Mouse (Mus musculus) heart, embryonic 16.5 days (tissue): ENCODE data around the gene Dnah12. TPM values are rescaled to one million over a fixed set of nuclear protein-coding genes. Genes with fewer than 3 reads are reported as not detected.
"Not testable (repeated sequence)": the region's sequence is repeated elsewhere in the genome, so short reads cannot be mapped to it uniquely, and the experiment has no call there.

ENCODE experiments used
- ATAC-seq: fragments of 200-750 bp; cut with Nextera tagmentation; replicated peaks from 2 replicates; pipeline ENCODE4 v1.8.0; 2017; ENCODE audit warnings: moderate number of reproducible peaks; ENCODE audit not compliant: insufficient read depth, low FRiP score; ENCODE audit errors: extremely low read depth
- H3K27ac ChIP-seq: fragments of 300-500 bp; sonication (generic); 2 replicates; pipeline ENCODE4 v1.5.1; 2014; ENCODE audit warnings: mild to moderate bottlenecking, low read length, control low read depth, moderate library complexity
- H3K27me3 ChIP-seq: fragments of 300-500 bp; sonication (generic); 2 replicates; pipeline ENCODE4 v1.6.1; 2014; ENCODE audit warnings: low read length, mixed read lengths; ENCODE audit not compliant: control insufficient read depth, insufficient read depth
- H3K36me3 ChIP-seq: fragments of 300-500 bp; sonication (generic); 2 replicates; pipeline ENCODE4 v1.6.1; 2014; ENCODE audit not compliant: control insufficient read depth, insufficient read depth
- H3K4me1 ChIP-seq: fragments of 300-500 bp; sonication (generic); 2 replicates; pipeline ENCODE4 v1.6.1; 2014; ENCODE audit warnings: low read length, mixed read lengths; ENCODE audit not compliant: control insufficient read depth, insufficient read depth
- H3K4me2 ChIP-seq: fragments of 300-500 bp; sonication (generic); 2 replicates; pipeline ENCODE4 v1.6.1; 2014; ENCODE audit warnings: low read depth, mild to moderate bottlenecking, control low read depth, low read length
- H3K4me3 ChIP-seq: fragments of 300-500 bp; sonication (generic); 2 replicates; pipeline ENCODE4 v1.5.1; 2014; ENCODE audit warnings: mild to moderate bottlenecking, control low read depth, low read length
- H3K9ac ChIP-seq: fragments of 300-500 bp; sonication (generic); 2 replicates; pipeline ENCODE4 v1.6.1; 2014; ENCODE audit warnings: low read length, control low read depth
- H3K9me3 ChIP-seq: fragments of 300-500 bp; sonication (generic); replicated peaks from 2 replicates; pipeline ENCODE4 v1.6.1; 2016; ENCODE audit warnings: low read length; ENCODE audit not compliant: control insufficient read depth
- WGBS: fragments of 180-500 bp; shearing (Covaris S2); extraction: QIAGEN DNeasy Blood & Tissue Kit; methylation state at CpG from one replicate; pipeline ENCODE4 v1.1.7; 2014; 5-methylcytosine and 5-hydroxymethylcytosine counted together
- polyA plus RNA-seq: library from polyadenylated mRNA; unstranded; fragments of >200 nt; fragmentation: Nextera tagmentation; extraction: Ambion mirVana; gene quantifications from 2 replicates; pipeline ENCODE4 v1.2.1, GENCODE M21; 2015

Dnah12 gene
- polyA plus RNA-seq, 1 experiment from 2014 or later: 0.16 TPM

DNA sequence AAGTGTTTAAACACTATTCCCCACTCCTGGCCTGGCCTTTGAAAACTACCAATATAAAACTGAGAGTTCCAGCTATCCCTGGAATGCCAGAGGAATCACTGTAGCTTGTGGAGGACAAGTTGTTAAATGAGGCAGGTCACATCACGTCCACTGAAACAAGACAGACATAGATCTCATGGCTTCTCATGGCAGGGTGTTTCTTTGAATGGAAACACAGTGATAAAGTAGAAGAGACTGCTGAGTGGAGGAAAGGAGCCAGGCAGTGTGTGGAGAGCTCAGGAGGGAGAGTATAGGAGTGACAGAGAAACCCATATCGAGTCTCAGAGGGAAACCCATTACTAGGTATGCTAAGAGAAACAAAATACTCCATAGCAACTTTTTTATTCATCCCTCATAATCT, 2.3 kb upstream of the Dnah12 start:
- peak; percentile 90 for ATAC-seq
- H3K36me3 ChIP-seq: no peaks in the 10 kb centered on the region
- H3K4me3 ChIP-seq: no peak overlapping the region
- peak overlapping the region; percentile 83 for H3K27ac ChIP-seq
- H3K4me2 ChIP-seq: peak overlapping the region; percentile 1
- 20% methylated on average over 2 of the region's 2 CpGs for WGBS
- no peaks in the 10 kb centered on the region for H3K9me3 ChIP-seq
- no peak overlapping the region for H3K9ac ChIP-seq
- H3K27me3 ChIP-seq: no peaks in the 10 kb centered on the region
- H3K4me1 ChIP-seq: peaks cover 3% of the 10 kb centered on the region; the same call in 1 of the 2 replicates

DNA sequence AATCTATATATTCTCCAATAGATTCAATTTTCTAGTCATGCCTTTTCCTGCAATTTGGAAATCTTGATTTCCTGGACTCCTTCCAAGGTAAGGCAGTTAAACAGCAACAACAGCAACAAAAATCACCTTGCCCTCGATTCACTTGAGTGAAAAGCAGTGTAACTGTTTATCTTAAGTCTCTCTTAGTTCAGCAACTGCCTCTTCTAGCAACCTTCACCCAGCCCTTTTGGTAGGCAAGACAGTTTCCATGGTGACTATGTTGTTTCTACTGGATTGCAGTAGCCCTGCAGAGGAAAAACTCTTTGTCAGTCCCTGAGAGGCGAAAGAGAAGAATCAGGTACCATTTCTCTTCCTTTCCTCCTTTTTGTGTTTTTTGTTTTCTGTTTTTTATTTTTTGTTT, 1.7 kb upstream of the Dnah12 start:
- Histone ChIP-seq H3K27me3 (no peaks in the 10 kb centered on the region), H3K27ac (peak overlapping the region; percentile 73), H3K36me3 (no peaks in the 10 kb centered on the region), H3K9ac (no peak overlapping the region), H3K4me2 (no peak overlapping the region), H3K4me1 (peaks cover 3% of the 10 kb centered on the region; the same call in 1 of the 2 replicates), H3K4me3 (no peak overlapping the region), H3K9me3 (no peaks in the 10 kb centered on the region)
- WGBS: 48% methylated on average over 2 of the region's 2 CpGs
- ATAC-seq: no peak

DNA sequence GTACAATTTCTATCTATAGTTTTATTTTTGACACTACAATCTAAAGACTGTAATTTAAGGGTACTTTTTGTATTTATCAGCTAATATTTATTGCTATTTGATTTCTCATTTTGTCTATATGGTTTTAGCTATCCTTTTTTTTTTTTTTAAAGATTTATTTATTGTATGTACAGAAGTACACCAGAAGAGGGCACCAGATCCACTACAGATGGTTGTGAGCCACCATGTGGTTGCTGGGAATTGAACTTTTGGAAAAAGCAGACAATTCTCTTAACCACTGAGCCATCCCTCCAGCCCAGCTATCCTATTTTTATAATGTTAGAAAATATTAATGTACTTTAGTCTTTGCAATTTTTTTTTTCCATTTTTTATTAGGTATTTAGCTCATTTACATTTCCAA, 4.8 kb downstream of the Dnah12 start:
- Histone ChIP-seq H3K4me1 (no peaks in the 10 kb centered on the region), H3K9me3 (no peaks in the 10 kb centered on the region), H3K4me3 (no peak overlapping the region), H3K9ac (no peak overlapping the region), H3K27ac (no peak overlapping the region), H3K4me2 (no peak overlapping the region), H3K36me3 (no peaks in the 10 kb centered on the region), H3K27me3 (no peaks in the 10 kb centered on the region)
- no peak for ATAC-seq

DNA sequence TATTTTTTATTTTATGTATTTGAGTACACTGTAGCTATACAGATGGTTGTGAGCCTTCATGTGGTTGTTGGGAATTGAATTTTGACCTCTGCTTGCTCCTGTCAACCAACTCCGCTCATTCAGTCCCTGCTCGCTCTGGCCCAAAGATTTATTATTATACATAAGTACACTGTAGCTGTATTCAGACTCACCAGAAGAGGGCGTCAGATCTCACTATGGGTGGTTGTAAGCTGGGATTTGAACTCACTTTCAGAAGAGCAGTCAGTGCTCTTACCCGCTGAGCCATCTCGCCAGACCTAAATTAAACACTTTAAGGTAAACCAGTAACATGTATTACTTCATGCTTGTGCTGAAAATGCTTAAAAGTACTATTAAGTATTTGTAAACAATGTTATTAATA, 12.2 kb downstream of the Dnah12 start:
- H3K4me1 ChIP-seq, H3K27me3 ChIP-seq, H3K36me3 ChIP-seq, H3K4me3 ChIP-seq, H3K9ac ChIP-seq, H3K9me3 ChIP-seq, ATAC-seq, H3K27ac ChIP-seq, H3K4me2 ChIP-seq: not testable (repeated sequence)
- 83% methylated on average over 5 of the region's 5 CpGs for WGBS

GRCm38 (mm10) chr14:26719696-26720095, 26.6 kb downstream of the Dnah12 start:
- not testable (repeated sequence) for H3K4me1 ChIP-seq, H3K9ac ChIP-seq, H3K36me3 ChIP-seq, H3K27me3 ChIP-seq, H3K9me3 ChIP-seq, H3K27ac ChIP-seq, H3K4me3 ChIP-seq, H3K4me2 ChIP-seq, ATAC-seq
- WGBS: 44% methylated on average over 2 of the region's 2 CpGs

GRCm38 (mm10) chr14:26724898-26725297, 31.8 kb downstream of the Dnah12 start:
- ATAC-seq: no peak

DNA sequence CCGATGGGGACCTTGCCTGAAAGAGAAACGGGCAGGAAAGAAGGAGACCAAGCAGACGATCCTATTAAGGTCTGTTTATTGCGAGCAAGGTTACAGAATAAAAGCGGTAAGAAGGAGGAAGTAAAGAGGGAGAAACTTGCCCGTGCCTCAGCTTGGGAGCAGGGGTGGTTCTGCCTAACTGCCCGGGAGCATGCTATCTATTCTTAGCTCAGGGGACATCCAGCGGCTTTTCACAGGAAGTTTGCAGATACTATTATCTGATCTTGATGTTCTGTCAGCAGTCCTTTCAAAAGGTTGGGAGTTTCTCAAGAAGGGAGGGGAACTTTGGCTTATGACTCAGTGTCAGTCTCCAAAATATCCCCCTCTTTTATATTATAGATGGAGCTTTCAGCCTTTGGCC, 65.5 kb downstream of the Dnah12 start:
- WGBS: 40% methylated on average over 8 of the region's 8 CpGs
- no peak overlapping the region for H3K4me3 ChIP-seq
- H3K36me3 ChIP-seq: no peaks in the 10 kb centered on the region
- H3K9me3 ChIP-seq: peaks cover 5% of the 10 kb centered on the region
- no peak for ATAC-seq
- no peaks in the 10 kb centered on the region for H3K27me3 ChIP-seq
- H3K9ac ChIP-seq: no peak overlapping the region
- H3K4me2 ChIP-seq: no peak overlapping the region
- no peaks in the 10 kb centered on the region for H3K4me1 ChIP-seq
- H3K27ac ChIP-seq: no peak overlapping the region

More at GRCm38 (mm10) chr14:26724898-26725297, 31.8 kb downstream of the Dnah12 start:
- Histone ChIP-seq H3K9me3 (peaks cover 3% of the 10 kb centered on the region), H3K4me1 (no peaks in the 10 kb centered on the region), H3K27ac (no peak overlapping the region), H3K9ac (no peak overlapping the region), H3K4me2 (no peak overlapping the region), H3K4me3 (no peak overlapping the region), H3K36me3 (no peaks in the 10 kb centered on the region), H3K27me3 (no peaks in the 10 kb centered on the region)
- 71% methylated on average over 3 of the region's 3 CpGs for whole genome bisulfite sequencing

- no peak for ATAC-seq
- peaks cover 12% of the 10 kb centered on the region for H3K9me3 ChIP-seq
- no peak overlapping the region for H3K27ac ChIP-seq
- H3K4me2 ChIP-seq: no peak overlapping the region
- no peaks in the 10 kb centered on the region for H3K4me1 ChIP-seq
- WGBS: 58% methylated on average over 6 of the region's 6 CpGs
- H3K9ac ChIP-seq: no peak overlapping the region
- H3K27me3 ChIP-seq: no peaks in the 10 kb centered on the region
- H3K4me3 ChIP-seq: no peak overlapping the region
- H3K36me3 ChIP-seq: no peaks in the 10 kb centered on the region
Measured at GRCm38 (mm10) chr14:26764827-26765226, 71.8 kb downstream of the Dnah12 start.

- H3K36me3 ChIP-seq: no peaks in the 10 kb centered on the region
- H3K9me3 ChIP-seq: peaks cover 9% of the 10 kb centered on the region
- 53% methylated on average over 4 of the region's 4 CpGs for WGBS
- no peak overlapping the region for H3K27ac ChIP-seq
- no peak for ATAC-seq
- no peak overlapping the region for H3K4me2 ChIP-seq
- H3K4me1 ChIP-seq: no peaks in the 10 kb centered on the region
- H3K4me3 ChIP-seq: no peak overlapping the region
- H3K27me3 ChIP-seq: no peaks in the 10 kb centered on the region
- H3K9ac ChIP-seq: no peak overlapping the region
Measured at GRCm38 (mm10) chr14:26768195-26768594, 75.1 kb downstream of the Dnah12 start.

- H3K4me1 ChIP-seq: no peaks in the 10 kb centered on the region
- H3K9ac ChIP-seq: no peak overlapping the region
- no peak overlapping the region for H3K4me3 ChIP-seq
- ATAC-seq: no peak
- WGBS: 58% methylated on average over 4 of the region's 4 CpGs
- no peaks in the 10 kb centered on the region for H3K27me3 ChIP-seq
- H3K9me3 ChIP-seq: no peaks in the 10 kb centered on the region
- no peaks in the 10 kb centered on the region for H3K36me3 ChIP-seq
- no peak overlapping the region for H3K27ac ChIP-seq
- H3K4me2 ChIP-seq: no peak overlapping the region
Measured at GRCm38 (mm10) chr14:26773536-26773935, 80.5 kb downstream of the Dnah12 start.
